Mouse (Mus musculus) cerebral cortex, adult 2 months (tissue): ENCODE data around the gene Oxct2b.

Experiments used
- WGBS: fragments of 180-500 bp; shearing (Covaris S2); methylation state at CpG from one replicate; pipeline ENCODE4 v1.1.7; 2018; 5-methylcytosine and 5-hydroxymethylcytosine counted together

Oxct2b gene

DNA sequence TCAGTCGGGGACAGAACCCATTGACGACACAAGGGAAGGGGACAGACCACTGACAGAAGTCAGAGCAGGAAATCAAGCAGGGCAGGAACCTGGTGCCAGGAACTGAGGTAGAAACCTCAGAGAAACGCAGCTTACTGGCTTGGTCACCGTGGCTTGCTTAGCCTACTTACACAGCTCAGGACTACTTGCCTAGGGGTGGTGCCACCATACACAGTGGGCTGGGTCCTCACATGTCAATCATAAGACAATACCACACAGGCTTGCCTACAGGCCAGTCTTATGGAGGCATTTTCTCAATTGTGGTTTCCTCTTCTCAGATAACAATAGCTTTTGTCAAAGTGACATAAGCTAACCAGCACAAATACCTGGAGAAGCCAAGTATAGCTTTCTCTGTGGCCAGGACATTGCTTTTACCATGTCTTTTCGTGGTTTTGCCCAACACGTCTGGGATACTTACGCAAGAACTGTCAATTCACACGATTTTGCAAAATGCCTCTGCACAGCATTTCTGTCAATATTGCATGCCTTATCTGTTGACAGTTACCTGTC lies 3.8 kb upstream of the Oxct2b start:
- WGBS: 80% methylated on average over 8 of the region's 8 CpGs

DNA sequence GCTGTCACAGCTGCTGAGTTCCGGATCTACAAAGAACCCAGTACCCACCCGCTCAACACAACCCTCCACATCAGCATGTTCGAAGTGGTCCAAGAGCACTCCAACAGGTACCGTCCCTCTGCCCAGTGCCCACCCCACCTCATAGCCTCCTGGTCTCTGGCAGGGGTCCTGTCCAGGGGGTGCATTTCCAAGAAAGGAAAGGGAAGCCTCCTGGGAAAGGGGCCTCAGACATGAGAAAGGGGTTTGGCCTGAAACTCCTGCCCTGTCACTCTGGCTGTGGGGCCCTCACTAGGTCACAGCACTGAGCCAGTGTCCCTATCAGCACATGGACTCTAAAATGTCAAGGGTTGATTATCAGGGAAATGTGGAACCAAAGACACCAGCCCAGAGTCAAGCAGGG lies 1.4 kb upstream of the Oxct2b start:
- WGBS: 91% methylated on average over 4 of the region's 4 CpGs

DNA sequence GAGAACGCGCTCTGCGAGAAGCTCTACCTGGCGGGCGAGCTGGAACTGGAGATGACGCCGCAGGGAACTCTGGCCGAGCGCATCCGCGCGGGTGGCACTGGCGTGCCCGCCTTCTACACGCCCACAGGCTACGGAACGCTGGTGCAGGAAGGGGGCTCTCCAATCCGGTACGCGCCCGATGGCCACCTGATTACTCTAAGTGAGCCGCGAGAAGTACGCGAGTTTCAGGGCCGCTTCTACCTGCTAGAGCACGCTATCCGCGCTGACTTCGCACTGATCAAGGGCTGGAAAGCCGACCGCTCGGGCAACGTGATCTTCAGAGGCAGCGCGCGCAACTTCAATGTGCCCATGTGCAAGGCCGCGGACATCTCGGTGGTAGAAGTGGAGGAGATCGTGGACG lies 574 bp downstream of the Oxct2b start:
- WGBS: 14% methylated on average over 23 of the region's 42 CpGs

DNA sequence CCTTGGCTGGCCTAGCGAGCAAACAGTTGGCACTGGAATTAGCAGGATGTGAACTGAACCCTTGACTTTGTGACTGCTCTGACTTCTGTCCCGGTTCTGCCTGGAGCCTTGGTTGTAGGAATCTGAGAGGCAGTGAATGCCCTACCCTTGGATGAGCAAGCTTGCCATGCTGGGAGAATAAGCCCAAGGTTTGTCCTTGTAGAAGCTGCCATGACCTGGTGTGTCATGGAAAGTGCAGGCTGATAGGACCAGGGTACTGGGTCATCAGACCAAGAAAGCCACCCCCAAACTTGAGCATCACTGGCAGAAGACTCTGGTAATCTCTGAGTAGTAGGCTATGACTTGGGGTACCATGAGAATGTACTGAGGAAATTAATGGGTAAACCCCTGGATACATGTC lies 5.2 kb downstream of the Oxct2b start:
- 93% methylated on average over 2 of the region's 2 CpGs for WGBS

DNA sequence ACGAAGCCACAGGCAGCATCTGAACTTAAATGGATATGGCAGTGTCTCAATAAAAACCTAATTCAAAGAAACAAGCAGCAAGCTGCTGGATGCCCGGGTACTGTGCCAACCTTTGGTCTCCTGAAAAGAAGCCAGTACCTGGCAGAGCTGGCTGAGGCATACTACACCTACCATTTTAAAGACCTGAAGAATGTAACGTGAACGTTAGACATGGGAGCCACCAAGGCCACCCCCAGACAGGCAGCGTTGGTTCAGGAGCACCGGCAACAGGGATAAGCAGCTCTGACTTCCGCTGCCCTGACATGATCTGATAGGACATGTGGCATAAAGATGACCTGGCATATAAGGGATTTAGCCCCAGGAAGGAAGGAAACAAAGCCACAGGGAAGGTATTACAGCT lies 10.6 kb downstream of the Oxct2b start:
- 92% methylated on average over 7 of the region's 7 CpGs for WGBS

DNA sequence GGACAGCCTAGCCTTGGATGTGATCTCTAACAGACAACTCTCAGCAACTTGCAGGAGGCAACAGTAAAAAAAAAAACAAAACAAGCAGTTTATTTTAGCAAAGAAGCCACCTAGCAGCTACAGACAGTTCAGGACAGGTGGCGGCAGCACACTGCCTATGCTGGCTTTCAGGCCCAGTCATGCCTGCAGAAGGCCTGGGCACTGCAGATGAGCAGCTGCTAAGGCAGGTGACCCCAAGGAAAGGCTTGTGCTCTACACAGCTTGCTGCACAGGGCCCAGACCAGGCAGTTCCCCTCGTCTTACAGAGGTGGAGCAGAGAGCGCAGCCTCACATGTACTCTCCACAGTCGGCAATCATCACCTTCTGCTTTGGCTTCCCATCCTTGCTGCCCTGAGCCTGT lies 11.0 kb downstream of the Oxct2b start:
- WGBS: 90% methylated on average over 4 of the region's 4 CpGs

DNA sequence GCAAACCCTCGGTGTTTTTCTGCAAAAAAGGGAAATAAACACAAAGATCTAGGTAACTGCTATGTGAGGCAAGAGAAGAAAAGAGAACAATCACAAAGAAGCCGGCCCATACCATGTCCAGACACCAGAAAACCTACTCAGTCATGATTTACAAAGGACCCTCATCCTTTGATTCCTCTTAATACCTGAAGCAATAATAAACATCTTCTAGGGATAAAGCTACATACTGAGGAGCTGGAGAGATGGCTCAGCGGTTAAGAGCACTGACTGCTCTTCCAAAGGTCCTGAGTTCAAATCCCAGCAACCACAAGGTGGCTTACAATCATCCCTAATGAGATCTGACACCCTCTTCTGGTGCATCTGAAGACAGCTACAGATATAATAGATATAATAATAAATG lies 21.5 kb downstream of the Oxct2b start:
- WGBS: 77% methylated on average over 3 of the region's 3 CpGs

DNA sequence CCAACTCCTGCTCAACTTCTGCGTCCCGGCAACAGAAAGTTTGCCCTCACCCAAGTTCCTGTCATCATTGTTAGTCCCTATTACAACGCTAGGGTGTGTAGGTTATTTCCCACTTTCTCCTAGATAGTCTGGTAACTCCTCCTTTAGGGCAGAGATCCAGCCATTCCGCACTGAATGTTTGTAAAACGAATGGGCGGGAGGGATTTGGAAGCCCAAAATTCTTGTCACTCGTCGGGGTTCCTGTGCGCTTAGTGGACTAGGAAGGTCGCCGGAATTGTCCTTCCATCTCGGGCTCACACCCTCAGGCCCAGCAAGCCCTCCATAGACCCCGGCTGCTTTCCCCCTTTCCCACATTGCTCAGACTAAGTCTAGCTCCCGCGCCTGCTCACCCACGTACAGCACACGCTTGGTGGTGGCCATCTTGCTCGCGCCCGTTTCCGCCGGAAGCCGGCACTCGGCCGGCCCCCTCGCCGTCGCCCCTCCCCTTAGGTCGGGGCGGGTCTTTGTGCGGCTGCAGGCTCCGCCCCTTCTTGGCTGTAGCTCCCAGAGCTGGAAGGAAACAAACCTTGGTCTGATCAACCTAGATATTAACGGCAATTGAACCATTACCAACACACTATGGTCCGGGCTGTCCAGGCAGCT lies 23.6 kb downstream of the Oxct2b start, which contains the start of gene Ppie:
TSS of gene Ppie (minus strand) at position 439 of the 642 bp plus-strand sequence.
- WGBS: under 1% methylated on average over 34 of the region's 34 CpGs

DNA sequence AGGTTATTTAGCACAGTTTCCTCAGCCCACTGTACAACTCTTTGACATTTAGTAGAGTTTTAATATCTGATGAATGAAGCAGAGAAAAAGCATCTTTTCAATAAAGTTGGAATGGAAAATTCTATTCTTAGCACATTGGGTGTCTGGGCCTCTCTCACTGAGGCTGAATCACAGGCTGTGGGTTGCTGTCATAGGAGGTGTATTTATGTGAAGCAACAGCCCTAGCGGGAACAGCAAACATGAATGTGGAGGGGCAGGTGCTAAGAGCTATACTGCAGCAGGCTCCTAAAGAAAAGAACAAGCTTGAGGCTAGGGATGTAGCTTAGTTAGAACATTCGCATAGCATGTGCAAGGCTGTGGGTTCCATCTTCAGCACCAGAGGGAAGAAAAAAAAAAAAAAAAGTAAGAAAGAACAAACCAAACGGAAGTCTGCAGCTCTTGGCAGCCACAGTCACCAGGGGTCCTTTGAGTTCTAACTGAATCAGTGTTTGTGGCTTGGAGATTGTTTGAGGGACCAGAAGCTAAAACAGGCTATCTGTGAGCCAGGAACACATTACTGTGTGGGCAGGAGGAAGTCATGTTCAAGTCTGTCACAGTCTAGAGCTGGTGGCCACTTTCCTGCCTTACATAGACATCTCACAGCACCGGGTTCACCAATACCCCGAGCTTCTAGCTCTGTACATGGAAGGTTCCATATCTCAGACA lies 31.5 kb downstream of the Oxct2b start:
- 38% methylated on average over 5 of the region's 5 CpGs for WGBS

DNA sequence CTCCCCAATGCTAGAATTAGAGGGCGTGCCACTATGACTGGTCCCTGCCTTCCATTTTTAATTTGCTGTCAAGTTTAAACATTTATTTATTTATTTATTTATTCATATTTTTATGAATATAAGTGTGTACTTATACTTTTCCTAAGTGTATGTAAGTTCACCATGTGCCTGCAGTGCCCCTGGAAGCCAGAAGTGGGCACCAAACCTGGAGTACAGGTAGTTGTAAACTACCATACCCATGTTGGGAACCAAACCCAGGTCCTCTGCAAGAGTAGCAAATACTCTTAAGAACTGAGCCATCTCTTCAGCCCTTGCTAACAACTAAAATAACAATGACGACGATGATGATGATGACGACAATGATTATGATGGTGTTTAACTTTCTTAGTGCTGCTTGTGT lies 35.9 kb downstream of the Oxct2b start:
- 83% methylated on average over 4 of the region's 4 CpGs for WGBS

DNA sequence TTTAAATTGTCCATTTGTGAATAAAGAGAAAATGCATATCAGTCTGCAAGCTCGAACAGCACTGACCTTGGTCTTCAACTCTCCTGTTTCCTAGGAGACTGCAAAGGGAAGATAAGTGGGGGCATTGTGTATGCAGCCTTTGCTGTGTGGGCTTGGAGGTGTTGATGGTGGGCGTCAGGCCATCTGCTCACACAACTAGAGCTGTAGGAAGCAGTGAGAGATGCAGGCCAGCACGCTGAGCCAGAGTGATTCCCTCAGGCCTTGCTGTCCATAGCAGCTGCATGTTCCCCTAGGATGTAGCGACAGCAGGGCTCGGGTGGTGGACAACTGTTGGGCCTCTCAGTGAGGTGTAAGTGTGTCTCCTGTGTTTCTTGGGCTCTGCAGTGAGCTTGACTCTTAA lies 36.9 kb downstream of the Oxct2b start:
- WGBS: 41% methylated on average over 5 of the region's 5 CpGs

DNA sequence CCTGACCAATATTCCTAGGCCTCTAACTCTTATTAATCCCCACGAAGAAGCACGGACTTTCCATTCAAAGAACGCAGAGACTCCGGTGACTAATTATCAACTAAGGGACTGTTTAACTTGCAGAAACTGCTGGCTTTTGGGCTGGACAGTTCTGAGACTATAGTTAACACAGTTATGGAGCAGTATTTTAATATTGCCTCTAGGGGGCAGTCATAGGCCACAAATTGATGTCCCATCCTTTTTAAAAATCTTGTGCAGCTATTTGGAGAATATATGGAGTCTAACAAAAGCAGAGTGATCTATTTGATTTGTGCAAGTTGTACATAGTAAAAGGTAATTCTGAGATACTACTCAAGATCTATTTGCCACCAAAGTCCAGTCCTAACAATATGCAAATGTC lies 38.9 kb downstream of the Oxct2b start:
- WGBS: 17% methylated on average over 4 of the region's 4 CpGs

DNA sequence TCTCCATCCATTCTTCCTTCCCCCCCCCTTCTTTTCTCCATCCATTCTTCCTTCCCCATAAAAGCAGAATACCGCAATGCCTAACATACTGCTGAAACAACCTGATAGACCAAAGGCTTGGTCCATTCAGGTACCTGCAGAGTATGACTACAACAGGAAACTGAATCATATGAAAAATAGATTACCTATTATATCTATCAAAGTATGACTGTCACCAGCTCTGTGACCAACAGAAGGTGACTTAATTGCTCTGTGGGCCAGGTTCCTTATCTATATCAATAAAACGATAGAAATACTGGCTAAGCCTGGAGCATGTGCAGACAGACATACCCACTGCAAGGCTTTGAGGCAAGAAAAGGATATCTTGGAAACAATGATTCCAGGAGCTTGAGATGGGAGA lies 39.4 kb downstream of the Oxct2b start:
- 42% methylated on average over 2 of the region's 2 CpGs for WGBS

DNA sequence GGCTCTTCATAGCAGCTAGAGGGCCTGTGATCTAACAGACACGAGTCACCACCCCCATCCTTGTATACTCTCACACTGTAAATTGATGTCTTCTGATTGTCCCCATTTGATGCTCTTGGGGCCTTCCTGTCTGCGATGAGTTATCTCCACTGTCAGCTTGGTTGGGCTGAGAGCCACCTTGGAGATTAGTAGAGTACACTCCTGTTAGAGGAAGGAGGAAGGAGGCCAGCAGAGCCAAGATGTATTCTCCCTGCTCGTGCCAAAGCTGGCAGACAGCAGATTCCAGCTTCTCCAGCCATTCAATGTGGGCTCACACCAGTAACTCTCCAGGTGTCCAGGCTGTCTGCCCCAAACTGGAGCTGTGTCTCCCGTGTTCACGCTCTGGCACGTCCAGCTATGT lies 44.5 kb downstream of the Oxct2b start:
- 72% methylated on average over 6 of the region's 6 CpGs for WGBS

DNA sequence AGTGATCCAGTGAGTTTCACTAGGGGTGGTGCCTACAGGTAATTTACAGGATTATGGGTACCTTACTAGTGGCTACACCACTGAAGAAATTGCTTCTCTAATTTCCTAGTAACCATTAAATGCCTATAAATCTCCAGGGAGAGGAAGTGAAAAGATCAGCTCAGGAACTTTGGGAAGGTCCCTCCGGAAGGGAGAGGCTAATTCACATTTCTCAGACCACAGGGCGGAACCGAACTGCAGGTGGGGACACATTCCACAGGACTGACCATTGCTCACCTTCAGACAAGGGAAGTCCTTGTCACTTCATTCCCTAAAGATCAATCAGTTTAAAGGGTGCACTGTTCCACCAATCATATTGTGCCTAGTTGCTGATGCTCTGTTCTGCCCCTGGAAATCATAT lies 45.2 kb downstream of the Oxct2b start:
- WGBS: 89% methylated on average over 3 of the region's 3 CpGs

DNA sequence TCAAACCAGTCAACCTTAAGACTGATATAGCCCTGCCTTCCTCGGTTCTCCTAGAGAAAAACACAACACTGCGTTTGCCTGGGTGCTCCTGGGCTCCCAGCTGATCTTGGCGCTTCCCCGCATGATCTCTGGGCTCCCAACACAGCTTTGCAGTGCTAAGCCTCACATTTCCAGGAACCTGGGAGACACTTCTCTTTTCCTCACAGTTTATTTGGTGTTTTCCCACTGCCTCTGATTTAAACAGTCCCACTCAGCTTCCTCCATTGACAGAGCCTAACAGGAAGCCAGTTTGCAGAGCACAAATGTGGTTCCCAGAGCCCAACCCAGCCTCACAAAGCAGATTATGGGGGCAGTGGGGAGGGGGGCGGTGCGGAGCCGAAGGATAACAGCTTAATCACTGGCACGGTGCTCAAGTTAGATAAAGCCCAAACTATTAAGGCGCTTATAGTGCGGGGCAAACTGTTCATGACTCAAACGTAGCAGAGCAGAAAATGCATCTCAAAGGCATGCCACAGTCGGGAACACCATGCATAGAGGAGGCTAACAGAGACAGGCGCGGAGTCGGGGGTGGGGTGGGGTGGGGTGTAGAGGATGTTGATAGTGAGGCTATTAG lies 46.3 kb downstream of the Oxct2b start:
- whole genome bisulfite sequencing: 13% methylated on average over 15 of the region's 15 CpGs

DNA sequence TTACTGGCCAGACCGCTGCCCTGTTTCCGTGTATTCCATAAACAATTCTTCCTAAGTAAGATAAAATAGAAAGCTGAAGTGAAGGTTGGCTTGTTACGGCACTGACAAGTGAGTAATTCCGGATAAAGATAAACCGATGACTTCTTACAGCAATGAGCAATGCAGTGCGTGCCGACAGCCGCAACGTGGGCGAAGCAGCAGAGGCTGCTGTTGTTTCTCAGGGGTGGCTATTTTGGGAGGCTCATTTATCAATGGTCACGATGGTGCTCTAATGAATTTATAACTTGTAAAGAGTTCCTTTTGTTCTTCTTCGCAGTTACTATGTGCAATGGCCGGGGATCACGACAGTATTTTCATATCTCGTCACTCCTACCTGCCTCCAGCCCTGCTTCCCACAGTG lies 48.1 kb downstream of the Oxct2b start:
- 61% methylated on average over 15 of the region's 15 CpGs for WGBS
